Mouse (Mus musculus) hindbrain, embryonic 14.5 days (tissue): Measurements from ENCODE around the gene Smad6. TPM values are rescaled to one million over a fixed set of nuclear protein-coding genes. Genes with fewer than 3 reads are reported as not detected.
A peak's percentile ranks its signal among the peaks of the same experiment; 100 is the strongest.

Experiments used
- ATAC-seq: fragments of 200-750 bp; cut with Nextera tagmentation; 2 replicates; pipeline ENCODE4 v1.8.0; 2017; ENCODE audit warnings: moderate number of reproducible peaks, mild to moderate bottlenecking, moderate TSS enrichment, moderate library complexity; ENCODE audit not compliant: low FRiP score
- DNase-seq: peaks from one replicate; pipeline ENCODE4 v3.0.0-alpha.2; 2015; ENCODE audit warnings: low spot score
- H3K27ac ChIP-seq: fragments of 300-500 bp; sonication (generic); 2 replicates; pipeline ENCODE4 v1.5.1; 2014; ENCODE audit warnings: mild to moderate bottlenecking, moderate library complexity
- H3K27me3 ChIP-seq: fragments of 300-500 bp; sonication (generic); 2 replicates; pipeline ENCODE4 v1.6.1; 2014; ENCODE audit warnings: mild to moderate bottlenecking, low read length, mixed read lengths; ENCODE audit not compliant: control insufficient read depth, insufficient read depth
- H3K36me3 ChIP-seq: fragments of 300-500 bp; sonication (generic); replicated peaks from 2 replicates; pipeline ENCODE4 v1.6.1; 2014; ENCODE audit not compliant: control insufficient read depth, insufficient read depth
- H3K4me1 ChIP-seq: fragments of 300-500 bp; sonication (generic); replicated peaks from 2 replicates; pipeline ENCODE4 v1.6.1; 2014; ENCODE audit warnings: antibody characterized with exemption, low read length, mixed read lengths; ENCODE audit not compliant: control insufficient read depth, insufficient read depth
- H3K4me2 ChIP-seq: fragments of 300-500 bp; sonication (generic); replicated peaks from 2 replicates; pipeline ENCODE4 v1.6.1; 2014; ENCODE audit warnings: mild to moderate bottlenecking, moderate library complexity
- H3K4me3 ChIP-seq: fragments of 300-500 bp; sonication (generic); replicated peaks from 2 replicates; pipeline ENCODE4 v1.5.1; 2014; ENCODE audit warnings: mild to moderate bottlenecking, low read length
- H3K9ac ChIP-seq: fragments of 300-500 bp; sonication (generic); 2 replicates; pipeline ENCODE4 v1.6.1; 2014
- H3K9me3 ChIP-seq: fragments of 300-500 bp; sonication (generic); 2 replicates; pipeline ENCODE4 v1.6.1; 2016; ENCODE audit warnings: low read length; ENCODE audit not compliant: control insufficient read depth
- WGBS: fragments of 180-500 bp; shearing (Covaris S2); extraction: QIAGEN DNeasy Blood & Tissue Kit; methylation state at CpG from one replicate; pipeline ENCODE4 v1.1.7; 2014; 5-methylcytosine and 5-hydroxymethylcytosine counted together
- polyA plus RNA-seq: library from polyadenylated mRNA; unstranded; fragments of >200 nt; fragmentation: Nextera tagmentation; extraction: Ambion mirVana; gene quantifications from 2 replicates; pipeline ENCODE4 v1.2.1, GENCODE M21; 2014

Smad6 gene
- polyA plus RNA-seq, 1 experiment from 2014 or later = 2.7 TPM

- no peak overlapping the region for H3K4me3 ChIP-seq
- no peaks in the 10 kb centered on the region for H3K36me3 ChIP-seq
- ATAC-seq (peak; percentile 51; the same call in 1 of the 2 replicates), DNase-seq (peak; percentile 59)
- H3K27ac ChIP-seq = peak overlapping the region; percentile 21
- H3K4me1 ChIP-seq = peaks cover 35% of the 10 kb centered on the region
- H3K4me2 ChIP-seq = no peak overlapping the region
- H3K9ac ChIP-seq = peak overlapping the region; percentile 5
- H3K9me3 ChIP-seq = no peaks in the 10 kb centered on the region
- H3K27me3 ChIP-seq = no peaks in the 10 kb centered on the region
- WGBS = 27% methylated on average over 17 of the region's 17 CpGs
Measured at GRCm38 (mm10) chr9:63959129-63959932, 62.5 kb downstream of the Smad6 start.

- H3K36me3 ChIP-seq = no peaks in the 10 kb centered on the region
- no peaks in the 10 kb centered on the region for H3K27me3 ChIP-seq
- H3K4me2 ChIP-seq = 0 out of 2 replicates have a peak overlapping the region, but pooled peaks have one; percentile 19
- H3K9ac ChIP-seq = no peak overlapping the region
- no peaks in the 10 kb centered on the region for H3K9me3 ChIP-seq
- H3K4me3 ChIP-seq = no peak overlapping the region
- peaks cover 35% of the 10 kb centered on the region for H3K4me1 ChIP-seq
- WGBS = 19% methylated on average over 15 of the region's 15 CpGs
- ATAC-seq (no peak), DNase-seq (peak; percentile 60)
- H3K27ac ChIP-seq = peak overlapping the region; percentile 48; the same call in 1 of the 2 replicates
Measured at GRCm38 (mm10) chr9:63958337-63959030, 63.4 kb downstream of the Smad6 start.

GRCm38 (mm10) chr9:63957647-63958185 lies 64.1 kb downstream of the Smad6 start:
- no peak for DNase-seq
- WGBS = 70% methylated on average over 11 of the region's 11 CpGs
- Histone ChIP-seq H3K4me2 (no peak overlapping the region), H3K27ac (no peak overlapping the region), H3K9ac (no peak overlapping the region), H3K4me1 (peaks cover 35% of the 10 kb centered on the region), H3K27me3 (no peaks in the 10 kb centered on the region), H3K4me3 (no peak overlapping the region), H3K9me3 (no peaks in the 10 kb centered on the region), H3K36me3 (no peaks in the 10 kb centered on the region)
- no peak for ATAC-seq

- H3K9ac ChIP-seq = no peak overlapping the region
- DNase-seq = peak; percentile 73
- no peaks in the 10 kb centered on the region for H3K9me3 ChIP-seq
- H3K27me3 ChIP-seq = no peaks in the 10 kb centered on the region
- ATAC-seq = no peak
- no peak overlapping the region for H3K4me2 ChIP-seq
- WGBS = 23% methylated on average over 9 of the region's 9 CpGs
- no peaks in the 10 kb centered on the region for H3K36me3 ChIP-seq
- H3K4me1 ChIP-seq = peaks cover 34% of the 10 kb centered on the region
- H3K27ac ChIP-seq = no peak overlapping the region
- H3K4me3 ChIP-seq = no peak overlapping the region
Measured at GRCm38 (mm10) chr9:63956052-63956451, 65.8 kb downstream of the Smad6 start.

- WGBS = 43% methylated on average over 35 of the region's 35 CpGs
- no peaks in the 10 kb centered on the region for H3K36me3 ChIP-seq
- no peaks in the 10 kb centered on the region for H3K9me3 ChIP-seq
- DNase-seq (no peak), ATAC-seq (no peak)
- no peak overlapping the region for H3K27ac ChIP-seq
- peaks cover 10% of the 10 kb centered on the region for H3K4me1 ChIP-seq
- H3K27me3 ChIP-seq = no peaks in the 10 kb centered on the region
- H3K9ac ChIP-seq = peak overlapping the region; percentile 25; the same call in 1 of the 2 replicates
- 0 out of 2 replicates have a peak overlapping the region, but pooled peaks have one; percentile 17 for H3K4me3 ChIP-seq
- H3K4me2 ChIP-seq = peak overlapping the region; percentile 33
Measured at GRCm38 (mm10) chr9:63953691-63954090, 68.2 kb downstream of the Smad6 start.

GRCm38 (mm10) chr9:63952591-63952990 lies 69.3 kb downstream of the Smad6 start:
- Histone ChIP-seq H3K4me1 (0 out of 2 replicates have a peak, but pooled peaks cover 3% of the 10 kb centered on the region), H3K36me3 (no peaks in the 10 kb centered on the region), H3K4me3 (no peak overlapping the region), H3K27me3 (no peaks in the 10 kb centered on the region), H3K9me3 (no peaks in the 10 kb centered on the region), H3K27ac (no peak overlapping the region), H3K9ac (no peak overlapping the region), H3K4me2 (no peak overlapping the region)
- WGBS = 94% methylated on average over 2 of the region's 2 CpGs
- ATAC-seq (no peak), DNase-seq (no peak)

GRCm38 (mm10) chr9:63950357-63950756 lies 71.5 kb downstream of the Smad6 start:
- Histone ChIP-seq H3K36me3 (no peaks in the 10 kb centered on the region), H3K4me3 (no peak overlapping the region), H3K27ac (no peak overlapping the region), H3K4me2 (no peak overlapping the region), H3K9me3 (no peaks in the 10 kb centered on the region), H3K9ac (no peak overlapping the region), H3K27me3 (no peaks in the 10 kb centered on the region), H3K4me1 (no peaks in the 10 kb centered on the region)
- WGBS = 26% methylated on average over 4 of the region's 4 CpGs
- DNase-seq (no peak), ATAC-seq (no peak)

GRCm38 (mm10) chr9:63949393-63949792 lies 72.5 kb downstream of the Smad6 start:
- no peak for ATAC-seq
- no peaks in the 10 kb centered on the region for H3K27me3 ChIP-seq
- no peaks in the 10 kb centered on the region for H3K9me3 ChIP-seq
- no peaks in the 10 kb centered on the region for H3K4me1 ChIP-seq
- no peak overlapping the region for H3K4me2 ChIP-seq
- no peak overlapping the region for H3K27ac ChIP-seq
- DNase-seq = no peak
- no peak overlapping the region for H3K9ac ChIP-seq
- no peak overlapping the region for H3K4me3 ChIP-seq
- WGBS = 67% methylated on average over 4 of the region's 4 CpGs
- H3K36me3 ChIP-seq = no peaks in the 10 kb centered on the region

- 68% methylated on average over 2 of the region's 2 CpGs for WGBS
- DNase-seq = no peak
- Histone ChIP-seq H3K9ac (no peak overlapping the region), H3K4me2 (no peak overlapping the region), H3K9me3 (no peaks in the 10 kb centered on the region), H3K4me1 (peaks cover 11% of the 10 kb centered on the region), H3K27me3 (no peaks in the 10 kb centered on the region), H3K4me3 (no peak overlapping the region), H3K36me3 (no peaks in the 10 kb centered on the region), H3K27ac (peak overlapping the region; percentile 81)
- no peak for ATAC-seq
Measured at GRCm38 (mm10) chr9:63942608-63942982, 79.3 kb downstream of the Smad6 start.
